Mouse (Mus musculus): ENCODE measurements around the gene Clec16a.
A peak's percentile ranks its signal among the peaks of the same experiment; 100 is the strongest.

Clec16a gene

DNA sequence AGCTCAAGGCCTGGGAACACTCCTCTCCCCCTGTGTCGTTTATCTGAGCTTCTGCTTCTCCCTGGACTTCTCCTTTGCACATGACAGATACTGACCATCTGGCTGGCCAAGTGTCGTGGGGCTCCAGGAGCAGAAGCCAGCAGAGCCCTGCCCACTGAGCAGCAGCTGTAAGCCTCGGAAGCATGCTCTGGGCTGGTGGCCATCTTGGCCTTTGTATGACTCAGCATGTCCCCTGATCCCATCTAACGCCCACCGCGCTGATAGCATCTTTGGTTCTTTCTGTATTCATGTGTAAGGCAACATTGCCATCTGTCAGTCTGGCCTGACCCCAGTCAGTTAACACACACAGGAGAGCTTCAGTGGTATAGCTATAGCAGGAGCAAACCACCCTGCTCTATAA is 174.8 kb downstream of the Clec16a start:
- no peak for DNase-seq (ENCODE audit: low spot score)

DNA sequence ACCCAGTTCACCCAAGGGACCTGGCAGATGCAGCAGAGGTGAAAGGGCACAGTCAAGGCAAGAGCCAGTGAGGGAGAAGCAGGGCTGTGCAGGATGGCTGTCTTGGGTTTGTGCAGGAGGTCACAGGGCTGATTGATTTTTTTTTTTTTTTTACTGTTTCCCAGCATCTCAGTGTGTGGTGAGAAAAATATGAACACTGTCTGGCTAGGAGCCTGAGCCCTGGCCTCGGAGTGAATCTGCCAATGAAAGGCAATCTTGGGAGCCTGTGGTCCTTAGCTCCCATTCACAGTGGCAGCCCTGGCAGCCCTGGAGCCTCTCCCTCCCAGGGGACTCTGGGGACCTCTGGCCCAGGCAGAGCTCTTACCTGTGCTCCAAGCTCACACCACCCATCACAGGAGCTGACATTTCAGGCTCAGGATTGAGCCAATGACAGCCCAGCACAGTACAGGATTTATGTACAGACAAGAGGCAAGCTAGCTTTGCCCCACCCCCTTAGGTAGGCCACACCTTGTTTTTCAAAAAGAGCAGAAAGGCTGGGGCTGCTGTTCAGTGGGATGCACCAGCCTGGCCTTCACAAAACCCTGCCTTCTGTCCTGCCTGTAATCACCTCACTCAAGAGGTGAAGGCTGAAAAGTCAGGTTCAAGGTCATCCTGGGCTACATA is 177.9 kb downstream of the Clec16a start:
- DNase-seq (ENCODE audit: low spot score), result no peak

DNA sequence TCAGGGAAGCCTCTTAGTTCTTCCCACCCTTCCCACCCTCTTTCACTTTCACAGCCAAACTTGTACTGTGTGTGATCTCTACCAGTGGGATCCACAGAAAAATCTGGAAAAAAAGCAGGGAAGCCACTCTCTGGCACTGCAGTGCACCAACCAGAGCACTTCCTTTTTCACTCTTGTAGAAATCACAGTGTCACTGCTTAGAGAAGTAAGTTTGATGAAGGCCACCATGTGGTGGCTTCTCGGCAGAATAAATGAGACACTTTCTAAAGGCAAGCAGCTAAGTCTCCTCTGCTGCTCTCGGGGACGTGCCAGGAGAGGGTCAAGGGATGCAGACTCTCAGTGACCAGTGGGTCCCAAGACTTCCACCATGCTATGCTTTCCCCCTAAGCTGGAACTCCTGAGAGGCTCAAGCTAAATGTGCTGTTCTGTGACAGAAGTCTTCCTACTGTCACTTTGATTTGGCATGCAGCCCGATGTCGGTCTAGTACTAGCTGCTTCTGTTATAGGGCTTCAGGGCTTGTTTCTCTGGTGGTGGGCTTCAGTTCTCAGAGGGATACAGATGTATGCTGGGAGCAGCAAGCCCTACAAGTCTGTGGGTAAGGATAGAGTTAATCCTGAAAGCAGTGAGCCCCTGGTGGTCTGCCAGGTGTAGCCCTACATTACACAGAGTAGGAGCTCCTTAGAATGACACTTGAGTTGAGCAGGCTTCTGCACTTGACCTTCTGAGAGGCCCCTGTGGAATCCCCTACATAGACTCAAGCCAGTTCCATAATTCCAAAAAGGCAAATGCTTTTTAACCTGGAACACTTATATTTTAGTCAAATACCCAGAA is 178.9 kb downstream of the Clec16a start:
- no peak for DNase-seq (ENCODE audit: low spot score)

DNA sequence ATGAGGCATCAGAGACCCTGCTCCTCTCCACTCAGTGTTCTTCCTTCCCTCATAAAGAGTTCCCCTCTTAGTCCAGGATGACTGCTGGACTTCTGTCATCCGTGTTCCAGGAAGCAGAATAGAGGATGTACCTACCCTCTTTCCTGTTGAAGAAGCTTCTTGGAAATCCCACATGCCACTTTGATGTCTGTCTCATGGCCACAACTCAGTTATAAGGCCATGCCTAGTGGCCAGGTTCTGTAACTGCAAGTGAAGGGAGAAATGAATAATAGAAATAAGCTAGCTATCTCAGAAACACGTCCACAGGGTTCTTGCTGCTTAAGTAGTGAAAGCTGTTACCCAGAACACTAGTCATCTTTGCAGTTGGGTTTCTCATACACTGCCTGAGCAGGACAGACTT is 180.0 kb downstream of the Clec16a start:
- DNase-seq (ENCODE audit: low spot score), result no peak

DNA sequence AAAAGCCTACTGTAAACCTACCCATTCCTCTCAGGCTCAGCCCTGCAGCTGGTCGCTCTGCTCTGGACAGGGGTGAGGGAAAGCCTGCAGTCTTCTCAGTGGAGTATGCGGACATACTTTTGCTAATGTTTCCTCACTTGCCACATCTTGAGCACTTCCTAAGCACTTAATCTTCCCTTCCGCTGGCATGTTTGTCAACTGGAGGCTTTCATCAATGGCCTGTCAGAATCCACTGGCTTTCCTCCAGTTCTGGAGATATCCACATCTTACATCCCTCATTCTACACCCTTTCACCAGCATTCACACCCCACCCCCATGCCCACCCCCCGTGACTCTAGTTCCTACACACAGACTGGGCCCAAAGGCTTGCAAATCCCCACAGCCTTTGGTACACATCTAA is 182.5 kb downstream of the Clec16a start:
- DNase-seq (ENCODE audit: low spot score), result no peak

DNA sequence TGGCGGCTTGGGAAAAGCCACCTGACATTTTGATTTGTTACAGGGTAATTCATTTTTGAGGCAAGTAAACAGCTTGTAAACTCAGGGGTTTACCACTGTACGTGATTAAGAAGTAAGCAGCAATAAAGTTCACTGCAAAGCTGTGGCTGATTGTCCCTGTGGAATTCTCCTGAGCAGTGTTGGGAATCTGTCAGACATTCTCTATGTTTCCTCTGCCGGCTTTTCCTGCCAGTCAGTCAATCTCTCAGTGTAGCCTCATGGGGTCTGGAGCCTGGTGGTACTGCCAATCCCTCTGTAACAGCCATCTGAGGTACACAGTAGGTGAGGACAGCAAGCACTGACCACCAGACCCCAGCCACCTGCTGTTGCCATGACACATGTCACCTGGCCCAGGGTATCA is 183.7 kb downstream of the Clec16a start:
- DNase-seq (ENCODE audit: low spot score), result no peak

DNA sequence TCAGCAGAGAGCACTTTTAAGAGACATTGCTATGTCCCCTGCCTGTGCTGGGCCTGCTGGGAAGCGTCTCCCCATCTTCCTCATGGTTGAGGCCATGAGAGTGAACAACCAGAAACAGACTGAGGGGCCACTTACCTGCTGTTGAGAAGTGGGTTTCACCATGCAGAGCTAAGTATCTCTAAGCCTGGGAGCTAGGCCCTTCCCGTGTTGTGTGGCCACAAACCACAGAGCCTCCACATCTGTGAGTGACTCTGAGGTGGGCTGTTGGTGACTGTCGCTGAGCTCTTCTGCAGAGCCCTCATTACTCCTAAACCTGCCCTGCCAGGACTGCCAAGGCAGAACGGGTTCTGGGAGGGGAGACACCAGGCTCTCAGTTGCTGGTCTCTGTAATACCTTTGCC is 185.8 kb downstream of the Clec16a start:
- DNase-seq (ENCODE audit: low spot score), result no peak

DNA sequence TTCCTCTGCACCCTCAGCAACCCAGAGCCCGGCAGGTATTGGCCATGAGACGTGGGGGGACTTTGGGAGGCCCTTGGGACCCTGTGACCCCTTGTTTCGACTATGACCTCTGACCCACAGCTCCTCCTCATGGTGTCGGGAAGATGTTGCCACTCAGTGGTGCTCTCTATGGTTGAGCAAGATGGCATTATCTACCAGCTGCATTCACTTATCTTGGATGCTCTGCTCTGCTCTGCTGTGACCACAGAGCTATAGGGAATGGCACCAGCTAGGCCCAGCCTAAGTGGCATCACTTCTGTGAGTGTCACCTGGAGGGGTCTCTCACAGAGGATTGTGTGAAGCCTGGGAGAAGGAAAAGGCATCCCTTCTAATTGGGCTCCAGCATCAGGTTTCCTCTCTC is 186.6 kb downstream of the Clec16a start:
- no peak for DNase-seq (ENCODE audit: low spot score)

DNA sequence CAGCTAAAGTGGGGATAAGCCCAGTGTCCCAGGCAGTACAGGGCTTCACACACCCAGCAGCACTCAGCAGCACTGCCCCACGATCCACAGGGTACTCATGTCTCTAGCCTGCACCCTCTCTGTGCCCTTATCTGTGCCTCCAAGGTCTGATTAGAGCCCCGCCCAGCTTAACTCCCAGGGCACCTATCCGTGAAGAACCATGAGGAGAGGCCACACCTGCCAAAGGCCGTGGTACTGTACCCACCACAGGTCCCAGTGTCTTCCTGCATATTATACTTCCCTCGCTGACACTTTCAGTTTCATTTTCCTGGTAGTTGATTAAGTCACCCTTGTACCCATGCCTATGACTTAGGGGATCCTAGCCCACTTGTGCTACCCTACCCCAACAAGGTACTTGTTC is 187.3 kb downstream of the Clec16a start:
- no peak for DNase-seq (ENCODE audit: low spot score)

DNA sequence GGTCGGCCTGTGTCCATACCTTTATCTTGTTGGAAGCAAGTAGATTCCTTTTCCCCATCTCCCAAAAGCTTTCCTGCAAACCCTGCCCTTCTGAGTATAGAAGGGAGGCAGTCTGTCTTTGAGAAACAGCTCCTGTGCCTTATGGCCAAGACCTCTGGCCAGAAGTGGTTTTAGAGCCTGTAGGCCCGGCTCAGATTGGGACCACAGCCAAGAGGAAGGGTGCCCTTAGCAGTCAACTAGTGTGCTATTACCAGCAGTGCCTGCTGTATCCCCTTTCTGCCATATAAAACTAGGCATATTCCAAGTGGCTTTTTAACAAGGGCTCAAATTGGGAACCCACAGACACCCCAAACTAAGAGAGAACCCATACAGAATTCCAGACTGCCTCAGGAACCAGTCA is 190.6 kb downstream of the Clec16a start:
- no peak for DNase-seq (ENCODE audit: low spot score)

DNA sequence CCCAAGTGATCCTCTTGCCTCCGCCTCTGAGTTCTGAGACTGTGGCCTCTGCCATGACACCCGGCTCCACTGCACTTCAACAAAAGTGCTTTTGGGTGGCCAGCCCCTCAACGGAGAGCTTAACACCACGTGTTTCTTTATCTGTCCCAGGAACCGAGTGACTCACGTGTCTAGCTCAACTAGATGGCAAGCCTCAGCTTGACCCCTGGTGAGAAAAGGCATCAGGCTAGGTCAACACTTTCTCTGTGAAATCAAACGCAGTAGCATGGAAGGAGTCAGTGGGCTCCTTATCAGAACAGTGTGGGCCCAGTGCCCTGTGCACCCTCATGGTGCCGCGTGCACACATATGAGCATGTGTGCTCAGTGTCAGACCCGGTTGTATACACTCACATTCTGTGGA is 191.2 kb downstream of the Clec16a start:
- no peak for DNase-seq (ENCODE audit: low spot score)

DNA sequence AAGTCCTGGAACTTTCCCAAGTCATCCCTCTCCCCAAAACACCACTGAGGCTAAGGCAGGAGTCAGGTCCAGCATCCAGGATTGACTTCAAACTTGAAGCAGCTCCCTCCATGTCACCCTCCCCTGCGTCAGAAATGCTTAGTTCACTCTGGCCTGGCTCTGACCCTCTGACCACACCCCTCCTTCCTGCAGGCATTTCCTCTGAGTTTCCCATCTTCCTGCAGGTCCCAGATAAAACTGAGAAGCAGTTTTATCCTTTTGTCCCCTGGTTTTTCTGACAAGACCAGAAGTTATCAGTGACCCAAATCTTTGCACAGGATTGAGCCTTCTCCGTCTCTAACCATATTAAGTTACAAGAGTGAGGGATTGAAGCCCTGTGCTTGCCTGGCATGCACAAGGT is 192.4 kb downstream of the Clec16a start:
- DNase-seq (ENCODE audit: low spot score), result no peak

DNA sequence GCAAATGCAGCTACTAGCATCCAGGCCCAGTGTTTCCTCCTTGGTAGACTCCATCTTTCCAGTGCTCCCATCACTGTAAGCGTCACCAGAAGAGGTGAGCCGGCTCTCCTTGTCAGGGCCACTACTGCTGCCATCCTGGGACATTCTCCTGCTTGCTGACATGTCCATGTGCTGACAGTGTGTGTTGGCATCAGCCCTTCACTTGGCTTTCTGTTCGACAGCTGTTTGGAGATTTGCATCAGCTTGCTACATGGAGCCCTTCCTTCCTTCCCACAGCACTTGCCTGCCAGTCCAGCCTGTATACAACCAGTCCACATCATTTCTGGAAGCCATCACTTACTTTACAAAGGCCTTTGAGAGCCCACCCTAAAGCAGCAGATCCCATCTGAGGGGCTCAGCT is 193.7 kb downstream of the Clec16a start:
- DNase-seq (ENCODE audit: low spot score), result no peak

DNA sequence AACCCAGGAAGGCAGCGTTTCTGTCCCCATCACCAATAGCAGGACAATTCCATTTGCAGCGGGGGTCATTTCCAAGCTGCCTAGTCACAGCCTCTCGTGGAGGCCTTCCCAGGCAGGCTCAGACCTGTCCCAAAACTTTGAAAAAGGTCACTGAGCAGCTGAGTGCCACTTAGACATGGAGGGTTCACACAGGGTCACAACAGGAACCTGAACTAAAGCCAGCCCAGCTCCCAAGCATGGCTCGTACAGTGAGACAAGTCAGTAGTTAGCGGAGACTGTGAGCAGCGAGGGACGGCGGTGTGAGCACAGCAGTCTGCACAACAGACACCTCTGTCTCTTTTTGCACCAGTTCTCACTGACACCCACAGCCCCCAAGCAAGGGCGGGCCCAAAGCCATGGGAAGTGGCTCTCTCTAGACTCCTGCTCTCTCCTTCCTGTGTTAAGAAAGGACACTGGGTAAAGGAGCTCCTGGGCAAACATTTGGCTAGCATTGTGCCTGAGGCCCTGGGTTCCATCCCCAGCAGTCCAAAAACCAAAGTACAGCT is 194.8 kb downstream of the Clec16a start:
- no peak for DNase-seq (ENCODE audit: low spot score)

DNA sequence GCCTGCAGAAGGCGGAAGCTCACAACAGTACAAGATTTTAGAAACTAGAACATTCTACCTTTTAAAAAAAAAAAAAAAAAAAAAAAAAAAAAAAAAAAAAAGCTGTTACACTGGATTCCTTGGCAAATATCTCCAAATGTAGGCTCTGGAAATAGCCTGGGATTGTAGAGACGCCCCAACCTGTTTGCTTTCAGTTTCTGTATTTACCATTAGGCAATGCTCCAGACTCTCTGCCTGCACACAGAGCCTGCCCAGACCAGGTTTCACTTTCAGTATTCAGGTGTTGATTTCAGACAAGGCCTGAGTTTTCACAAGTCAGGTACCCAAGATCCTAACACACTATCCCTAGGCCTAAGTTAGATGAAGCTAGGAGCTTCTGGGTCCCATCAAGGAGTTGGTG is 195.9 kb downstream of the Clec16a start:
- DNase-seq (ENCODE audit: low spot score), result no peak

DNA sequence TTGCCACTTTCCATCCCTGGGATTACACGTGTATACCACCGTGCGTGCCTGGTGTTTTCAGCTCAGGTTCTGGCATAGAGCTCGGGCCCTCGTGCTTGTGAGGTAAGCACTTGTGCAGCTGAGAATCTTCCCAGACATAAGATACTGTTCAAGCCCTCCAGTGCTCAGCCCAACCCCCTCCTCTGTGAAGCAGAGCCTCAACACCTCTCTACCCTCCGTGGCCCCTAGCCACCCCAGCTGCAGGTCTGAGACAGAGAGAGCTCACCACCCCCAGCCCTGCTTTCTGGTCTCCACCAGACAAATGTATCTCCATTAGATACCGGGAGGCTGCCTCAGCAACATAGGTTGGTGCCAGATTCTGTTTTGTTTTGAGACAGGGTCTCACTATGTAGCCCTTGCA is 204.1 kb downstream of the Clec16a start:
- no peak for DNase-seq (ENCODE audit: low spot score)

DNA sequence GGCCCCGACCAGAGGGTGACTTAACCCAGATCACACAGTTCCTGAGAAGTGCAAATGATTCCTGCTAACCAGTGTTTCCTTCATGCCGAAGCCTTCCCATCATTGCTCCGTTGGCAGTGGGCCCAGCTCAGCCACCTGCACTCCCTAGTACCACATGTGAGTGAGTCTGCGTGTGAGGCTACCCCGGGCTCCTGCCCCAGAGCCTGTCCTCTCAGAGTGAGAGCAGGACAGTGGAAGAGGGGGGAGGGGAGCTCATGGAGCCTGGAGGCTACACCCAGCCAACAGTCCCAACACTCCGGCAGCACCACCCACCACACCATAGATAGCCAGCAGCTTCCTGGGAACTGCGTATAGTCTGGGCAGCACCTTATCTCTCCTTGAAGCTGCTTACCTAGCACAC is 204.7 kb downstream of the Clec16a start:
- no peak for DNase-seq (ENCODE audit: low spot score)

DNA sequence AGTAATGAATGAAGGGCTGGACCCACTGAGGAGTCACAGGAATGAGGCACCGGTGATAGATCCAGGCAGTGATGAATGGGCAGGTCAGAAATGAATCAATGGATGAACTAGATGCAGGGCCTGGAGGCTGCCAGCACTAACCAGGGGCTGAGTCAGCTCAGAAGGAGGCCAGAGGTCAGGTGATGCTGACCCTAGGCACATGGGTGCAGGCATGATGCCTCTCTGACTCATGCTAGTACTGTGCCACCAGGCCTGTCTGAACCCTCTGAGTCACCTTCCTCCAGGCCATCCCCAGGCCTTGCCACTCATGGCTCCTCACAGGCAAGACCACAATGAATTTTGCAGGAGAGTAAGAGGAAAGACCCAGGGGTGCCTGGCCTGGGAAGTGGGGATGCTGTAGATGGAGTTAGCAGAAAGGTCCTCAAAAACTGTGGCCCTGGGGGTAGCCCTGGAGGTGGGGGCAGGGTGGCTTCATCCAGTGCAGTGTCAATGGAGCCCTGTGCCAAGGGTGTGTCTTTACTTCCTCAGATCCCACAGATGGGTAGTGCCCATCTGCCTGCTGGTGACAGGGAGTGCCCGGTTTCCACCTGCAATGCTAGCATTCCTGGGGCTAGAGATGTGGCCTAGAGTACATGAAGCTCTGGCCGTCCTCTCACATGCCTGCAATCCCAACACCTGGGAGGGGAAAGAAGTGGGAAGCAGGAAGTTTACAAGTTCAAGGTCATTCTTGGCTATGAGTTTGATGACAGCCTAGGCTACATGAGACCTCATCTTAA is 209.6 kb downstream of the Clec16a start:
- peak; percentile 49 for DNase-seq (ENCODE audit: low spot score)

DNA sequence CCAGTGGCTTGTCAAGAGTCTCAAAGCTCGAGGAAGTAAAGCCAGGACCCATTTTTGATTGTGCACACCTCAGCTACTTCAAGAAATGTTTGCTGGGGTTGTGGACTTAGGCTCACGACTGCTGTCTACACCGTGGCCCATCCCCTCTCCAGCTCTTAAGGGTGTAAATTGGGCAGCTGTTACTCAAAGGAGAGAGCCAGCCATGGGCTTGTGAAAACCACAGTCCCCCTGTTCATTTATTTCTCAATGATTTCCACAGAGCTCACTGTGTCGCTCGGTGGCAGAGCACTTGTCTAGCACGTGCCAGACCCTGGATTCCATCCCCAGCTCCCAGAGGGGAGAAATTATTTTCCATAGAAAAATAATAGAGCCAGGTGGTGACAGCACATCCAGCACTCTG is 211.0 kb downstream of the Clec16a start:
- DNase-seq (ENCODE audit: low spot score), result no peak

DNA sequence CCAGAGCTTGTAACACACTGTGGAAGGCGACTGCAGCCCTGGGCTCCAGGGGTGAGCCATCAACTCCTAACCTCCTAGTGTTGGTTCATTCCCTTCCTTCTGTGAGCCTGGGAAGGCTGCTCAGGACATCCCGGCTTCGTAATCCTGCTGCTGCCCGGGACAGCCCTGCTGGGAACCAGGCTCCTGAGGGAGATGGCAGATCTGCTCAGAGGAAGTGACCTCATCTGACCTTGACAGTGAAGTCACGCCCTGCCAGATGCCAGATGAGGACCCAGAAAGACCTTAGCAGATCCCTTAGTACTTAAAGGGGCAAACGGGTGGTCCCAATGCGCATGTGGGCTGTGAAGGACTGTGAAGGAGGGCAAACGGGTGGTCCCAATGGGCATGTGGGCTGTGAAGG is 216.0 kb downstream of the Clec16a start:
- DNase-seq (ENCODE audit: low spot score), result no peak

DNA sequence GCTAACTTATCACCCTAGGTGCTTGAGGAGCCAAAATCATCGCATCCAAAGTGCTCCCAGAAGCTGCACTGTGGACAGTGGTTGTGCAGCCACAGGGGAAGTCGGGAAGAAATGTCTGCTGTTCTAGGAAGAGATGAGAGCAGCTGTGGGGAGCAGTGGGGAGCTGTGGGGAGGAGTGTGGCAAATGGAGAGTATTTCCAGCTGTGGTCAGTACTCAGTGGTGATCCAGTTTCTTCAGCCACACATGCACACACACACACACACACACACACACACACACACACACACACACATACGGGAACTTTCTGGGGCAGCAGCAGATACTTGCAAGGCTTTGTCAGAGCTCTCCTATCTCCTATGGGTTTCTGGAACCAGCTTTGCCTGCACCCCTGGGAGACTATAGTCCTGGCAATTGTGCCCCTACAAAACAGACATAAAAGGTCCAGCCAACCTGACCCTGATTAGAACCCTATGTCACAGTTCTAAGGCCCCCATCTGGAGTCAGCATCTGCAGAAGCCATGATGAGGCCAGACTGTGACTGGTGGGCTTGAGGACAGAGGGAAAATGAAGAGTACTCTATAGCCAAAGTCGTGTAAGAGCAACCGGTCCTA is 217.5 kb downstream of the Clec16a start:
- DNase-seq (ENCODE audit: low spot score), result no peak

DNA sequence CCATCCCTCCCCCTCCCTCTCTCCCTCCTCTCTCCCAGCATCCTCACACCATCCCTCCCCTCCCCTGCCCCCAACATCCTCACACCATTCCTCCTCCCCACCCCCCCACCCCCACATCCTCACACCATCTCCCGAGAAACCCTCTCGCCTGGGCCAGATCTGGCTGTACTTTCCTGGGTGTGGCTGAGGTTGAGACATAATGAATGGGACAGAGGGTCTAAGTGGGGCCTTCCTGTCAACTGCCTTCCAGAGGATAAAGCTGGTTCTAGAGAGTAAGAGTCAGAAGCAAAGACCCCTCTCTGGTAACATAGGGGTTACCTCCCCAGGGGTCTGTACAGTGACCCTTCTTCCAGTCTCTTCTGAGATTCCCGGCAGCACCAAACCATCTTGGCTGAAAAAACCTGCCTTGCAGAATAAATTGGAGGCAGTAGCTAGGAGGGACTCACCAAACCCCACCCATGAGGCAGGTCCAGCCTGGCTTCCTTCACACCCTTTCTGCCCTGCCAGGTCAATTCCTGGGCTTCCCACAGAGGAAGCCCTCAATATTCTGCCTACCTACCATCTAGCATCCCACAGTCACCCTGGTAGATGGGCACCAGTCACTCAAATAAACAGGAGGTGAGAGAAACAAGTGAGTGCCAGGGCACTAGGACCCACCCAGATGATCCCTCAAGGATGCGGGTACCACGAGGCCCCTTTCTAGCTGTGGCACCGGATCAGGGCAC is 218.6 kb downstream of the Clec16a start:
- DNase-seq (ENCODE audit: low spot score), result no peak
